Mouse (Mus musculus): Measurements from ENCODE around the gene Ptprg.

- no peak for TF ChIP-seq CTCF (IDR thresholded peaks at IDR 0.05; ENCODE audit: borderline replicate concordance, insufficient read depth, low read length)
- TF ChIP-seq POLR2A (IDR thresholded peaks at IDR 0.05; ENCODE audit: low read depth, low read length), result no peak
Observed at GRCm38 (mm10) chr14:11863286-11863685, 310.0 kb downstream of the Ptprg start.

Measured in embryonic fibroblast, embryonic 13.5 days (primary cell).